Mouse (Mus musculus) limb, embryonic 11.5 days (tissue): ENCODE results near the gene Ssh3. TPM values are rescaled to one million over a fixed set of nuclear protein-coding genes. Genes with fewer than 3 reads are reported as not detected.

ENCODE experiments used
- ATAC-seq: fragments of 200-750 bp; cut with Nextera tagmentation; 2 replicates; pipeline ENCODE4 v1.8.0; 2017; ENCODE audit warnings: low read depth; ENCODE audit not compliant: insufficient number of reproducible peaks, low FRiP score, low TSS enrichment
- DNase-seq: peaks from one replicate; pipeline ENCODE4 v3.0.0-alpha.2; 2015; ENCODE audit warnings: low spot score
- H3K27ac ChIP-seq: fragments of 300-500 bp; sonication (generic); replicated peaks from 2 replicates; pipeline ENCODE4 v1.5.1; 2014; ENCODE audit warnings: low read depth, mild to moderate bottlenecking, low read length
- H3K27me3 ChIP-seq: fragments of 300-500 bp; sonication (generic); 2 replicates; pipeline ENCODE4 v1.6.1; 2014; ENCODE audit warnings: mild to moderate bottlenecking, low read length, mixed read lengths; ENCODE audit not compliant: control insufficient read depth, insufficient read depth
- H3K36me3 ChIP-seq: fragments of 300-500 bp; sonication (generic); 2 replicates; pipeline ENCODE4 v1.6.1; 2014; ENCODE audit warnings: mild to moderate bottlenecking, low read length, moderate library complexity, mixed read lengths; ENCODE audit not compliant: control insufficient read depth, insufficient read depth
- H3K4me1 ChIP-seq: fragments of 300-500 bp; sonication (generic); 2 replicates; pipeline ENCODE4 v1.6.1; 2014; ENCODE audit warnings: low read length, mixed read lengths; ENCODE audit not compliant: control insufficient read depth, insufficient read depth
- H3K4me2 ChIP-seq: fragments of 300-500 bp; sonication (generic); 2 replicates; pipeline ENCODE4 v1.6.1; 2014; ENCODE audit warnings: low read depth, mild to moderate bottlenecking, moderate library complexity; ENCODE audit not compliant: severe bottlenecking
- H3K4me3 ChIP-seq: fragments of 300-500 bp; sonication (generic); 2 replicates; pipeline ENCODE4 v1.5.1; 2014; ENCODE audit warnings: low read depth, low read length
- H3K9ac ChIP-seq: fragments of 300-500 bp; sonication (generic); 2 replicates; pipeline ENCODE4 v1.6.1; 2014; ENCODE audit warnings: mild to moderate bottlenecking, low read length
- H3K9me3 ChIP-seq: fragments of 300-500 bp; sonication (generic); 2 replicates; pipeline ENCODE4 v1.6.1; 2016; ENCODE audit warnings: low read length; ENCODE audit not compliant: control insufficient read depth
- WGBS: fragments of 180-500 bp; shearing (Covaris S2); extraction: QIAGEN DNeasy Blood & Tissue Kit; methylation state at CpG from one replicate; pipeline ENCODE4 v1.1.7; 2014; 5-methylcytosine and 5-hydroxymethylcytosine counted together
- polyA plus RNA-seq: library from polyadenylated mRNA; unstranded; fragments of >200 nt; fragmentation: Nextera tagmentation; extraction: Ambion mirVana; gene quantifications from 2 replicates; pipeline ENCODE4 v1.2.1, GENCODE M21; 2014

Gene Ssh3
- 4.2 and 4.4 TPM in 2 replicates for polyA plus RNA-seq

DNA sequence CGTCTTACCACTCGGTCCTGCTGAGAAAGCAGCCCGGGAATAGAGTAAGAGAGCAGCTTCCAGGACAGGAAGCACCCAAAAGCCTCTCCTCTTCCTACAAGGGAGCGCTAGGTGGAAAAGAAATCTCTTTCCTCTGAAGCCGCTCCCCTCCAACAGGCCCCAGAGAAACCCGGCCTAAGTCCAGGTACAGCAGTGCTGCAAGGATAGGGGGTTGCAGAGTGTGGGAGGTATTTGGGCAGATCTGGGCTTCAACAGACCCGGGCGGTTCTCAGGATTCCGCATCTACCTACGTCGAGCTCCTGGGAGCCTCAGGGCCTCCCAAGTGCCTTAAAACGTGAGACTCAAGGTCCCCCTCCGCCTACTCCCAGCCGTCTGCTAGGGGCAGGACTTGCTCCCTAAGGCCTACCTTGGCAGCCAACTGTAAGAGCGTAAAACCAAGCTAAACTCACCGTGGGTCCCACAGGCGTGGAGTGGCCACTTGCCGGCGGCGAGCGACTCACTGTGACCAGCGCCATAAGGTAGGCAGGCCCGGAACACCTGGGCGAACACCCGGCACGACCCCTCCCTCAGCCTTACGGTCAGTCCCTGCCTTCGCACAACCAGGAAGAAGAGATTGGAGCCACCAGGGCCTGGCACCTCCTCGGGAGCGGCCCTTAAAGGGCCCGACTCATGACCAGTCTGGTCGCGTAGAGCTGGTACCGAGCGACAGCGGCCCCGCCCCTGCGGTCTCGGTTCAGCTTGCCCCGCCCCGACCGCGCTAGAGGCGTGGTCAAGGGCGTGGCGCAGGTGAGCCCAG lies at the start of gene Ssh3:
TSS of gene Ssh3 (minus strand) at position 615 of the 796 bp plus-strand sequence.
- H3K9me3 ChIP-seq, result no peaks in the 10 kb centered on the region
- ATAC-seq, result peak; percentile 67
- H3K36me3 ChIP-seq, result no peaks in the 10 kb centered on the region
- WGBS, result 5% methylated on average over 46 of the region's 46 CpGs
- H3K4me1 ChIP-seq, result 0 out of 2 replicates have a peak, but pooled peaks cover 6% of the 10 kb centered on the region
- H3K9ac ChIP-seq, result peak within 1 kb of the TSS; percentile 47
- peaks cover 25% of the 10 kb centered on the region for H3K27me3 ChIP-seq
- H3K4me2 ChIP-seq, result peak within 1 kb of the TSS; percentile 69
- H3K4me3 ChIP-seq, result peak within 1 kb of the TSS; percentile 36
- no peak within 1 kb of the TSS for H3K27ac ChIP-seq
- DNase-seq, result peak; percentile 53

DNA sequence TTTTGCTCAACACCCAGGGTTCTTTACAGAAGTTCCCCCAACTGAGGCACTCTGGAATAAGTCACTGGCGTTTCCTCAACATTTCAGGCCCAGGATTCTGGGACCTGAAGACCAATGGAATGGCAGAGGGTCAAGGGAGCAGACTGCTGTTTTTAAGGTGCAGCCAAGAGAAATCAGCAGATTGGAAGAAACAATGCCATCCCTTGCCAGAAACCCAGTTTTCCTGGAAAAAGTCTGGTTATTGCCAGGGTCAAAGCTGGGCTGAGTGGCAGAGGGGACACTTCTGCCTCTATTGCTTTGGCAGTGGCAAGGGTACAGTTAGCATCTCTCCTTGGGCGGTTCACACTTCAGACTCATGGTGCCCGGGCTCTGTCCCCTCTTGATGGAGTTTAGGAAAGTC lies 48.2 kb upstream of the Ssh3 start:
- H3K9me3 ChIP-seq, result no peaks in the 10 kb centered on the region
- H3K4me3 ChIP-seq, result no peak overlapping the region
- DNase-seq (no peak), ATAC-seq (no peak)
- H3K4me1 ChIP-seq, result no peaks in the 10 kb centered on the region
- H3K27me3 ChIP-seq, result no peaks in the 10 kb centered on the region
- H3K36me3 ChIP-seq, result peaks cover 31% of the 10 kb centered on the region
- H3K9ac ChIP-seq, result no peak overlapping the region
- 83% methylated on average over 3 of the region's 3 CpGs for WGBS
- no peak overlapping the region for H3K4me2 ChIP-seq
- no peak overlapping the region for H3K27ac ChIP-seq

DNA sequence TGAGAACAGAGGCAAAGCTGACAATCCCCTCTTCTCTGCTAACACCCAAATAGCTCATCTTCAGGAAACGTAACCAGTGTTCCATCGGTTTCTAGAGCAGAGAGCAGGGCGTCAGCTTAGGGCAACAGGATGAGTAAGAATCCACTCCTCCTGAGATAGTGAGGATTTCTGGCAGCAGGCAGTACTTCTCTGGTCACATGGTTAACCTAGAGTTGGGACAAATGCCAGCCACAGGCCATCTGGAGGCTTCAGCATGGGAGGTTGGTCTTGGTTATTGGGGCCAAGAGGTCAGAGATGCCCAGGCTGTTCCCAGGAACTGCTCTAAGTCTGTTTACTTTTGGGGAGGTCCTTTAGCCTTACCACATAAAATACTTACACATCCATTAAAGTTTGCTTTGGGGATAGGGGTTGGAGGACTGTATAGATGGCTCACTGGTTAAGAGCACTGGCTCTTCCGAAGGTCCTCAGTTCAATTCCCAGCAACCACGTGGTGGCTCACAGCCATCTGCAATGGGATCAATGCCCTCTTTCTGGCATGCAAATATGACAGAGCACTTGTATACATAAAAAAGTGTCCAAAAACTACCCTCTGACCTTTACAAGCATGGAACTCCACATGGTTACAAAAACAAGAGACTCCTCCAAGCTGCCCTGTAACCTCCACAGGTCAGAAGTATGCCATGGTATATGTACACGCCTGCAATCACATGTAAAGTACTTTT lies 46.4 kb upstream of the Ssh3 start:
- DNase-seq (no peak), ATAC-seq (no peak)
- peaks cover 18% of the 10 kb centered on the region for H3K36me3 ChIP-seq
- WGBS, result 75% methylated on average over 6 of the region's 6 CpGs
- H3K4me1 ChIP-seq, result no peaks in the 10 kb centered on the region
- H3K27ac ChIP-seq, result no peak overlapping the region
- no peak overlapping the region for H3K4me3 ChIP-seq
- no peaks in the 10 kb centered on the region for H3K27me3 ChIP-seq
- no peak overlapping the region for H3K4me2 ChIP-seq
- H3K9me3 ChIP-seq, result no peaks in the 10 kb centered on the region
- H3K9ac ChIP-seq, result no peak overlapping the region

- H3K4me3 ChIP-seq, result no peak overlapping the region
- H3K27ac ChIP-seq, result no peak overlapping the region
- no peak overlapping the region for H3K4me2 ChIP-seq
- ATAC-seq (no peak; the same call in 1 of the 2 replicates), DNase-seq (peak; percentile 62)
- H3K27me3 ChIP-seq, result no peaks in the 10 kb centered on the region
- peaks cover 5% of the 10 kb centered on the region for H3K4me1 ChIP-seq
- no peak overlapping the region for H3K9ac ChIP-seq
- H3K36me3 ChIP-seq, result no peaks in the 10 kb centered on the region
- H3K9me3 ChIP-seq, result no peaks in the 10 kb centered on the region
Measured at GRCm38 (mm10) chr19:4309776-4310185, 40.8 kb upstream of the Ssh3 start.

DNA sequence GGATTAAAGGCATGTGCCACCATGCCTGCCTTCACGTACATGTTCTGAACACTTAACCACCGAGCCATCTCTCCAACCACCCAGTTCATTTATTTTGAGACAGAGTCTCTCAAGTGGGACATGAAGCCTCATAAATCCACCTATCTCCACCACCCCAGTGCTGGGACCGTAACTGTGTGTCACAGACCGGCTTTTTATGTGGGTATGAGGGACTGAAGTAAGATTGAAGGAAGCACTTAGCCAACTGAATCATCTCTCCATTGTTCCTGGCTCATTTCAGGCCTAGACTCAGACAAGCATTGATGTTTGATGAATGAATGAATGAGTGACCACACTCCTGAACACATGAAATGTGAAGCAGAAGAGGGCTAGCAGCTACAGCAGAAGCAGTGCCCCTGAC lies 40.3 kb upstream of the Ssh3 start:
- Histone ChIP-seq H3K27me3 (no peaks in the 10 kb centered on the region), H3K9ac (no peak overlapping the region), H3K4me2 (no peak overlapping the region), H3K4me3 (no peak overlapping the region), H3K27ac (no peak overlapping the region), H3K9me3 (no peaks in the 10 kb centered on the region), H3K36me3 (no peaks in the 10 kb centered on the region), H3K4me1 (peaks cover 10% of the 10 kb centered on the region)
- no peak for ATAC-seq
- DNase-seq, result no peak
- WGBS, result 94% methylated on average over 4 of the region's 4 CpGs

DNA sequence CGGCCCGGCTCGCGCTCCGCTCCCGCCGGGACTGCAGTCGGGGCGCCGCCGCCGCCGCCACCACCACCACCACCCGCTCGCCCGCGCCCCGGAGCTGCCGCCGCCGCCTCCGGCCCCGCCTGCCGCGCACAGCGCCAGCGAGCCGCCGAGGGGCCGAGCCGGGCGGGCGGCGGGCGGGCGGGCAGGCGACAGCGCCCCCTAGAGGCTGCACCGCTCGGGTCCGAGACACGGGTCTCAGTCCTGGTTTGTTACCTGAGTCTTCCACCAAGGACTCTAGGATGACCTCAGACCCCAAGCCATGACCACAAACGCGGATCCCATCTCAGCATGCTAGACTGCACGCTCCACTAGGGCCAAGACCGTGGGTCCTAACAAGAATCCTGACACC lies 37.2 kb upstream of the Ssh3 start, which contains the start of gene Grk2:
TSS of gene Grk2 (minus strand) at position 33 of the 388 bp plus-strand sequence.
- peak; percentile 87 for DNase-seq

GRCm38 (mm10) chr19:4305491-4306189 lies 36.7 kb upstream of the Ssh3 start:
- peak; percentile 19 for ATAC-seq
- no peaks in the 10 kb centered on the region for H3K36me3 ChIP-seq
- H3K9ac ChIP-seq, result peak overlapping the region; percentile 98
- H3K27me3 ChIP-seq, result no peaks in the 10 kb centered on the region
- under 1% methylated on average over 42 of the region's 68 CpGs for WGBS
- peak; percentile 70 for DNase-seq
- peak overlapping the region; percentile 81 for H3K27ac ChIP-seq
- peaks cover 39% of the 10 kb centered on the region for H3K4me1 ChIP-seq
- no peaks in the 10 kb centered on the region for H3K9me3 ChIP-seq
- peak overlapping the region; percentile 71 for H3K4me2 ChIP-seq
- peak overlapping the region; percentile 68 for H3K4me3 ChIP-seq

More for the DNA sequence above, 37.2 kb upstream of the Ssh3 start, which contains the start of gene Grk2:
- H3K27me3 ChIP-seq, result no peaks in the 10 kb centered on the region
- 0% methylated on average over 23 of the region's 46 CpGs for WGBS
- peak within 1 kb of the TSS; percentile 68 for H3K4me3 ChIP-seq
- H3K9ac ChIP-seq, result peak within 1 kb of the TSS; percentile 98
- H3K9me3 ChIP-seq, result no peaks in the 10 kb centered on the region
- H3K27ac ChIP-seq, result peak within 1 kb of the TSS; percentile 81
- peak; percentile 72 for ATAC-seq
- H3K4me1 ChIP-seq, result peaks cover 36% of the 10 kb centered on the region
- no peaks in the 10 kb centered on the region for H3K36me3 ChIP-seq
- H3K4me2 ChIP-seq, result peak within 1 kb of the TSS; percentile 71

DNA sequence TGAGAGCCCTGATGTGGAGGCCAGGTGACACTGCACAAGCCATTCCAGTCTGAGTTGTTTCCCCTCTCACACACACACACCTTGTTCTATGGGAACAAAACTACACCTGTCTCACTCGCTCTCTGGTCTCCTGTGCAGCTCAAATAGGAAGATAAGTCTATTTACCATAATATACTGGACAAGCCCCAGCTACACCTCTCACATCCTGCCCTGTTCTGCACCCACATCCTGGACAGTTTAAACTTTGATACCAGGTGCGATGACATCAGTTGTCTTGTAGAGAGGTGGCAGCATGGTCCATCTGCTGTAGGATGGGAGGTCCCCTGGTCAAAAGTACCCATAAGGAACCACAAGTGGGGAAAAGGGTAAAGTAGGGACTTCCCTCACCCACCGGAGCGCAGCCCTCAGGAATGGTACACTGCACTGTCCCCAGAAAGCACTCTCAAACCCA lies 35.9 kb upstream of the Ssh3 start:
- H3K27ac ChIP-seq, result no peak overlapping the region
- peak overlapping the region; percentile 71 for H3K4me2 ChIP-seq
- peak overlapping the region; percentile 68 for H3K4me3 ChIP-seq
- ATAC-seq, result no peak
- H3K9me3 ChIP-seq, result no peaks in the 10 kb centered on the region
- H3K27me3 ChIP-seq, result no peaks in the 10 kb centered on the region
- no peak for DNase-seq
- no peak overlapping the region for H3K9ac ChIP-seq
- H3K4me1 ChIP-seq, result peaks cover 46% of the 10 kb centered on the region
- no peaks in the 10 kb centered on the region for H3K36me3 ChIP-seq
- WGBS, result 60% methylated on average over 4 of the region's 4 CpGs
